Mouse (Mus musculus): ENCODE measurements around the gene Pqlc3.

GRCm38 (mm10) chr12:17035128-17035527 is 34.9 kb upstream of the Pqlc3 start:
- TF ChIP-seq CTCF (IDR thresholded peaks at IDR 0.05) = peak; percentile 51
- TF ChIP-seq EP300 (IDR thresholded peaks at IDR 0.05) = no peak

Data from lung, postnatal 0 days (tissue).